Mouse (Mus musculus) CH12.LX (cell line): ENCODE measurements at regions not wholly inside any gene's neighbourhood (a gene's known extent, or its start where the extent isn't known, plus 50 kb on each side); places are given as distances from the start of the nearest gene placed in this dataset.

Source experiments
- CHD1 ChIP-seq: IDR thresholded peaks from 2 replicates; pipeline ENCODE4 v1.6.1; 2012; ENCODE audit warnings: low read depth, low read length, improper control_type of control experiment, inconsistent platforms
- ETS1 ChIP-seq: conservative IDR thresholded peaks from 2 replicates; pipeline ENCODE4 v1.6.1; 2012; ENCODE audit warnings: low read depth, mild to moderate bottlenecking, inconsistent platforms, low read length, improper control_type of control experiment, moderate library complexity
- KAT2A ChIP-seq: IDR thresholded peaks from 2 replicates; pipeline ENCODE4 v1.6.1; 2012; ENCODE audit warnings: low read length, improper control_type of control experiment, inconsistent platforms; ENCODE audit not compliant: insufficient replicate concordance
- MAZ ChIP-seq: IDR thresholded peaks from 2 replicates; pipeline ENCODE4 v1.6.1; 2012; ENCODE audit warnings: low read depth, mild to moderate bottlenecking, inconsistent platforms, low read length, improper control_type of control experiment, moderate library complexity
- SIN3A ChIP-seq: IDR thresholded peaks from 2 replicates; pipeline ENCODE4 v1.6.1; 2012; ENCODE audit warnings: low read length, improper control_type of control experiment, inconsistent platforms
- SMC3 ChIP-seq: IDR thresholded peaks from 2 replicates; pipeline ENCODE4 v1.6.1; 2011; ENCODE audit warnings: low read depth, low read length, improper control_type of control experiment
- TCF12 ChIP-seq: IDR thresholded peaks from 2 replicates; pipeline ENCODE4 v1.6.1; 2014; ENCODE audit warnings: low read depth, mild to moderate bottlenecking, inconsistent platforms, low read length, improper control_type of control experiment
- ZMIZ1 ChIP-seq: IDR thresholded peaks from 2 replicates; pipeline ENCODE4 v1.6.1; 2012; ENCODE audit warnings: low read depth, mild to moderate bottlenecking, inconsistent platforms, low read length, improper control_type of control experiment

- no peak for TF ChIP-seq KAT2A
- no peak for TF ChIP-seq MAZ
- TF ChIP-seq SMC3: no peak
- no peak for TF ChIP-seq CHD1
- no peak for TF ChIP-seq TCF12
- no peak for TF ChIP-seq ETS1
- TF ChIP-seq ZMIZ1: no peak
- TF ChIP-seq SIN3A: no peak
Observed at GRCm38 (mm10) chr12:29166316-29166715, 361.9 kb upstream of the Myt1l start.
